Mouse (Mus musculus) layer of hippocampus, adult 2 months (tissue): Measurements from ENCODE around the gene Tbx22. TPM values are rescaled to one million over a fixed set of nuclear protein-coding genes. Genes with fewer than 3 reads are reported as not detected.

Source experiments
- DNase-seq, 2 experiments: peaks; one replicate each; pipeline ENCODE4 v3.0.0; 2022; ENCODE audit warnings: low spot score in 2 of 2
- H3K27ac ChIP-seq: fragments of 200-600 bp; 2 replicates; pipeline ENCODE4 v1.8.1; 2022
- H3K4me3 ChIP-seq: fragments of 200-600 bp; 2 replicates; pipeline ENCODE4 v1.8.1; 2022; ENCODE audit warnings: mild to moderate bottlenecking
- CTCF ChIP-seq: fragments of 200-600 bp; conservative IDR thresholded peaks from 2 replicates; pipeline ENCODE4 v1.8.1; 2022; ENCODE audit warnings: antibody characterized with exemption, mild to moderate bottlenecking, moderate library complexity
- long read RNA-seq, 2 experiments: library from polyadenylated mRNA; stranded (forward); transcript quantifications; one replicate each; pipeline ENCODE4 v2.0.0; 2021; ENCODE audit warnings: borderline mapping rate in 2 of 2
- total RNA-seq, 2 experiments: library from RNA; stranded (reverse); gene quantifications; 2 replicates each; pipeline ENCODE4 v1.2.3; 2021

The Tbx22 gene
- total RNA-seq: not detected
- long read RNA-seq, experiment 1: 0 reads
- long read RNA-seq, experiment 2: 0 reads

DNA sequence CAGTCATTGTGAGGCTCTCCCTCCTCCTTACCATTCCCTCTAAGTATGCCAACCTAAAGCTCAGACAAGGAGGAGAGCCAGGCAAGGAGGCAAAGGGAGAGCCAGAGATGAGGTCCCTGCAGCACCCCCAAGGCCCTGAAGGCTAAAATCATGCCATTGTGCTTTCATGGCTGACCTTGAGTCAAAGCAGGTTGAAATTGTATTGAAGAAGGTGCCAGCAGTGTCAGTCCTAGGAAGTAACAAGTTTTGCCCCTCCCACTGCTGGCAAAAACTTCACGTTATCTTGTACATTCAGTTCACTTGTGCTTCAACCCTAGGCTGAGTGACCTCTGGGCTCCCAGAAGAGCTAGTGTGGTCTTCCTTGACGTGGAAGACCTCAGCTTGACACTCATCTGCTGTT, at the start of gene Tbx22:
Gene Tbx22 (plus strand): TSS at position 301 of the 400 bp plus-strand sequence.
- no peak for DNase-seq
- H3K27ac ChIP-seq: no peak within 1 kb of the TSS
- TF ChIP-seq CTCF: no peak
- no peak within 1 kb of the TSS for H3K4me3 ChIP-seq

- TF ChIP-seq CTCF: no peak
- Histone ChIP-seq H3K4me3 (no peak overlapping the region), H3K27ac (no peak overlapping the region)
- DNase-seq: no peak
Observed at GRCm38 (mm10) chrX:107668677-107669076, 913 bp downstream of the Tbx22 start.

DNA sequence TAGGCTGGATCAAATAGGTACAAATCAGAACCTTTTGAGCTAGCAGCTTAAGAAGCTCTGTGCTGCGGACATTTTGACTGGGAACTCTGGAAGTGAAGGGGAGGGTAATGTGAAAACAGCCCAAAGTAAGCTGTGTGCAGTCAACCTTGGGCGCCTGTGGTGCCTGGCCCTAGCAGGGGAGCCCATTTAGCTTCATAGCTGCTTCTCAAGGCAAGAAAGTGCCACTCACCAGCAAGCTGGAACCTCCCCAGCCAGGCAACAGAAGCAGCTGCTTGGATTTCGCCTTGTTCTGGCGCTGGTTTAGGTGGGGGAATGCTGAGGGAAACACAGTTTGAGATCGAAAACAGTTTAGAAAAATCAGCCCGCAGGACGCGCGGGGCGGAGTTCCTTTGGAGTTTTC, 11.4 kb downstream of the Tbx22 start:
- no peak for DNase-seq
- no peak for TF ChIP-seq CTCF
- H3K4me3 ChIP-seq: no peak overlapping the region; the same call in 1 of the 2 replicates
- H3K27ac ChIP-seq: no peak overlapping the region

DNA sequence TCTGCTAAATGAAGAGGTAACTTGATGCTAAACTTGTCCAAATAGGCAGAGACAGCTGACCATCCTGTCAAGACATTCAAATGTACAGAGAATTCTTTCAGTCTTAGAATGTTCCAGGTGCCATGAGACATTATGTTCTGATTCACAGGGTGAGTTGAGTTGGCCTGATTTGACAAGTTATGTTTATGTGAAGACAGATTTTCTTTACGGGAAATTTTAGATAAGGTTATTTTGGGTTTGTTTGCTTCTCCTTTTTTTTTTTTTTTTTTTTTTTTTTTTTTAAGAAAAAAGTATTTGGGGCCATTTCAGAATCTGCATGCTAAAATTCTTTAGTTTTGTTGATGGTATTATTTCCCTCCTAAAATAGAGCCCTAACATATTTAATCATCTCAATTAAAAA, 40.8 kb downstream of the Tbx22 start:
- Histone ChIP-seq H3K4me3 (no peak overlapping the region), H3K27ac (no peak overlapping the region)
- no peak for DNase-seq
- no peak for TF ChIP-seq CTCF

- H3K27ac ChIP-seq: no peak overlapping the region
- no peak overlapping the region for H3K4me3 ChIP-seq
- DNase-seq: no peak
- no peak for TF ChIP-seq CTCF
Observed at GRCm38 (mm10) chrX:107723541-107723940, 55.8 kb downstream of the Tbx22 start.

Other genes starting within 250 kb of the Tbx22 start
- not detected for gene Tent5d, start 124.6 kb downstream of the Tbx22 start, total RNA-seq
- gene 2610002M06Rik, start 148.4 kb downstream of the Tbx22 start, total RNA-seq: 10 to 100 TPM; 27.2 to 33.6 TPM